Comparison of ENCODE assay signal across 17 mouse cellular contexts in the genomic region with DNA sequence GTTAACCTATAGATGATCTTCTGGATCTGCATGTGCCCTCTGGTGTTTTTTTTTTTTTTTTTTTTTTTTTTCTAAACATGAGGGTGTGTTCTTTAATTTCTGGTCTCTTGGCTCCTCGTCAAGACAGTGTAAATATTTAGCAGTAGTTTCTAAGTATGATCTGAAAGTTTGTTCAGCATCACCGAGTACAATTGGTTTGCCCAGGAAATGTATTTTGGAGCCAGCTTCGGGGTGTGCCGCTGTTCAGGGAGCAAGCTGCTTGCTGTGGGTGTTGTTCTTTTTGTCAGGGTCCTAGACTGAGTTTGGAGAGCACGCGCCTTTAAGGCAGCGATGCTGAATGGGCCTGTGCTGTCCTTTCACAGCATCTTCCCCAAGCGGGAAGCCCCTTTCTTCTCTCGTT. TPM values are rescaled to one million over a fixed set of nuclear protein-coding genes. Genes with fewer than 3 reads are reported as not detected.
DNase-seq lines count a peak whose midpoint lies in the region; ATAC-seq and TF ChIP-seq lines count a peak whose summit lies in the region.
"Had no signal": no experiment of that assay in that cellular context is flagged by ENCODE, and none has a peak within 500 bp of the region (broad histone marks: within the 10 kb centered on the region; RNA-seq: fewer than 3 reads in every experiment).

No protein-coding gene starts in this region.

- no peaks in the 10 kb centered on the region for H3K27me3 ChIP-seq in forebrain, embryonic 14.5 days (replicated peaks; ENCODE audit: control insufficient read depth, insufficient read depth, low read length)
- H3K27me3 ChIP-seq in forebrain, embryonic 16.5 days (replicated peaks; ENCODE audit: control insufficient read depth, insufficient read depth, low read length): no peaks in the 10 kb centered on the region
- H3K27me3 ChIP-seq in midbrain, embryonic 10.5 days (ENCODE audit: low read depth, poor library complexity, severe bottlenecking): no peaks in the 10 kb centered on the region
- H3K27me3 ChIP-seq in midbrain, postnatal 0 days (ENCODE audit: insufficient read depth, low read length): no peaks in the 10 kb centered on the region
- H3K27me3 ChIP-seq: CH12.LX; hindbrain, embryonic 15.5 days; neural tube, embryonic 15.5 days had no signal

- H3K36me3 ChIP-seq in forebrain, embryonic 14.5 days (ENCODE audit: control insufficient read depth, insufficient read depth, low read length): 0 out of 2 replicates have a peak, but pooled peaks cover 3% of the 10 kb centered on the region
- peaks cover 4% of the 10 kb centered on the region; the same call in 1 of the 2 replicates for H3K36me3 ChIP-seq in forebrain, embryonic 16.5 days (ENCODE audit: control insufficient read depth, insufficient read depth)
- peaks cover 55% of the 10 kb centered on the region for H3K36me3 ChIP-seq in midbrain, embryonic 10.5 days
- no peaks in the 10 kb centered on the region for H3K36me3 ChIP-seq in midbrain, postnatal 0 days (ENCODE audit: insufficient read depth, low read length)
- H3K36me3 ChIP-seq: hindbrain, embryonic 15.5 days; neural tube, embryonic 15.5 days had no signal

- no peak overlapping the region for H3K27ac ChIP-seq in forebrain, embryonic 14.5 days (ENCODE audit: low read depth, low read length)
- H3K27ac ChIP-seq in forebrain, embryonic 16.5 days (ENCODE audit: low read length): no peak overlapping the region
- H3K27ac ChIP-seq in midbrain, embryonic 10.5 days (replicated peaks): no peak overlapping the region
- H3K27ac ChIP-seq in midbrain, postnatal 0 days (ENCODE audit: low read depth, low read length): no peak overlapping the region
- H3K27ac ChIP-seq: hindbrain, embryonic 15.5 days; kidney, postnatal 0 days; macrophage; neural tube, embryonic 15.5 days had no signal

- 70% methylated on average over 9 of the region's 9 CpGs for WGBS in forebrain, embryonic 14.5 days
- 57% methylated on average over 9 of the region's 9 CpGs for WGBS in forebrain, embryonic 16.5 days
- 76% methylated on average over 9 of the region's 9 CpGs for WGBS in midbrain, embryonic 10.5 days
- WGBS in midbrain, postnatal 0 days: 72% methylated on average over 9 of the region's 9 CpGs
- WGBS in lung, adult 2 months: 22% methylated on average over 9 of the region's 9 CpGs

- peak; percentile 47; the same call in 1 of the 2 replicates for TF ChIP-seq POLR2A in lung, adult 2 months (IDR thresholded peaks at IDR 0.05; ENCODE audit: borderline replicate concordance, extremely low read depth, low read depth, low read length)

- no peak overlapping the region for H3K4me3 ChIP-seq in forebrain, embryonic 14.5 days (ENCODE audit: low read depth, low read length)
- no peak overlapping the region for H3K4me3 ChIP-seq in forebrain, embryonic 16.5 days (replicated peaks; ENCODE audit: low read length)
- 0 out of 2 replicates have a peak overlapping the region, but pooled peaks have one; percentile 1 for H3K4me3 ChIP-seq in midbrain, embryonic 10.5 days
- no peak overlapping the region for H3K4me3 ChIP-seq in midbrain, postnatal 0 days (ENCODE audit: low read depth, low read length)
- no peak overlapping the region for H3K4me3 ChIP-seq in lung, adult 2 months (replicated peaks; ENCODE audit: extremely low read depth, low read depth, low read length)
- H3K4me3 ChIP-seq: hindbrain, embryonic 15.5 days; neural tube, embryonic 15.5 days had no signal

- H3K4me1 ChIP-seq in forebrain, embryonic 14.5 days (ENCODE audit: control insufficient read depth, insufficient read depth, low read length): peaks cover 7% of the 10 kb centered on the region; the same call in 1 of the 2 replicates
- peaks cover 16% of the 10 kb centered on the region for H3K4me1 ChIP-seq in forebrain, embryonic 16.5 days (replicated peaks; ENCODE audit: control insufficient read depth, insufficient read depth, low read length)
- peaks cover 32% of the 10 kb centered on the region for H3K4me1 ChIP-seq in midbrain, embryonic 10.5 days
- H3K4me1 ChIP-seq in midbrain, postnatal 0 days (ENCODE audit: insufficient read depth, low read length): peaks cover 2% of the 10 kb centered on the region; the same call in 1 of the 2 replicates
- peaks cover 7% of the 10 kb centered on the region for H3K4me1 ChIP-seq in lung, adult 2 months (ENCODE audit: control insufficient read depth, insufficient read depth, low read length)

- peak overlapping the region; percentile 13; the same call in 1 of the 2 replicates for H3K4me2 ChIP-seq in forebrain, embryonic 14.5 days (ENCODE audit: low read length)
- no peak overlapping the region for H3K4me2 ChIP-seq in forebrain, embryonic 16.5 days (ENCODE audit: low read length)
- no peak overlapping the region for H3K4me2 ChIP-seq in midbrain, postnatal 0 days (ENCODE audit: low read depth, low read length, poor library complexity, severe bottlenecking)
- H3K4me2 ChIP-seq: hindbrain, embryonic 15.5 days; neural tube, embryonic 15.5 days had no signal

- TF ChIP-seq CTCF in midbrain, postnatal 0 days (IDR thresholded peaks at IDR 0.05): no peak
- no peak for TF ChIP-seq CTCF in lung, adult 2 months (IDR thresholded peaks at IDR 0.05; ENCODE audit: insufficient read depth, low read length)

- no peak overlapping the region for H3K9ac ChIP-seq in forebrain, embryonic 14.5 days (ENCODE audit: low read length)
- H3K9ac ChIP-seq in forebrain, embryonic 16.5 days (replicated peaks; ENCODE audit: low read depth, low read length): no peak overlapping the region
- H3K9ac ChIP-seq in midbrain, postnatal 0 days (replicated peaks; ENCODE audit: low read length, poor library complexity, severe bottlenecking): no peak overlapping the region
- H3K9ac ChIP-seq: hindbrain, embryonic 15.5 days; neural tube, embryonic 15.5 days had no signal

- DNase-seq in forebrain, embryonic 14.5 days (ENCODE audit: low spot score): no peak
- DNase-seq in midbrain, embryonic 10.5 days (ENCODE audit: low spot score): no peak
- no peak for DNase-seq in midbrain, postnatal 0 days (ENCODE audit: low spot score)
- peak; percentile 20 for DNase-seq in lung, adult 2 months
- peak; percentile 58 to 77 for DNase-seq in lung, postnatal 4 days
- no peak for DNase-seq in cerebellum, postnatal 4 days (ENCODE audit: low spot score in 2 of 2)
- DNase-seq in kidney, postnatal 4 days: no peak
- DNase-seq: adrenal gland, postnatal 10 days; cerebellum, adult 2 months; liver; thymus, postnatal 36 days had no signal

- H3K9me3 ChIP-seq in forebrain, embryonic 14.5 days (replicated peaks; ENCODE audit: control insufficient read depth, low read length): no peaks in the 10 kb centered on the region
- H3K9me3 ChIP-seq in forebrain, embryonic 16.5 days (ENCODE audit: control insufficient read depth, low read length): peaks cover 3% of the 10 kb centered on the region
- no peaks in the 10 kb centered on the region; the same call in 1 of the 2 replicates for H3K9me3 ChIP-seq in midbrain, embryonic 10.5 days (replicated peaks)
- H3K9me3 ChIP-seq in midbrain, postnatal 0 days (ENCODE audit: low read length): no peaks in the 10 kb centered on the region
- H3K9me3 ChIP-seq: hindbrain, embryonic 15.5 days; neural tube, embryonic 15.5 days had no signal

- ATAC-seq in forebrain, embryonic 14.5 days: no peak
- no peak for ATAC-seq in forebrain, embryonic 16.5 days
- ATAC-seq in midbrain, postnatal 0 days (ENCODE audit: low FRiP score): no peak

RNA-seq across cellular contexts. Expression of a gene that starts 3.6 kb away (rescaled TPM):
- polyA plus RNA-seq in forebrain, embryonic 14.5 days (2014; fragmentation: Nextera tagmentation; extraction: Ambion mirVana): 126 and 168 TPM in 2 replicates
- 205 and 213 TPM in 2 replicates for polyA plus RNA-seq in forebrain, embryonic 16.5 days (2015; fragmentation: Nextera tagmentation; extraction: Ambion mirVana)
- polyA plus RNA-seq in midbrain, embryonic 10.5 days (2016; fragmentation: Nextera tagmentation; extraction: Ambion mirVana): 90.3 and 136 TPM in 2 replicates
- 320 and 385 TPM in 2 replicates for total RNA-seq in midbrain, postnatal 0 days (2014; rRNA removed)
- polyA plus RNA-seq in midbrain, postnatal 0 days (2015; fragmentation: Nextera tagmentation; extraction: Ambion mirVana): 217 and 228 TPM in 2 replicates
- polyA plus RNA-seq in lung, adult 2 months (2012; rRNA removed): 12.6 and 20.8 TPM in 2 replicates
- polyA plus RNA-seq: macrophage had no signal

RNA-seq across cellular contexts. Expression of a gene that starts 48.8 kb away (rescaled TPM):
- 46.6 and 47.7 TPM in 2 replicates for polyA plus RNA-seq in forebrain, embryonic 14.5 days (2014; fragmentation: Nextera tagmentation; extraction: Ambion mirVana)
- polyA plus RNA-seq in forebrain, embryonic 16.5 days (2015; fragmentation: Nextera tagmentation; extraction: Ambion mirVana): 38.6 and 45.5 TPM in 2 replicates
- polyA plus RNA-seq in midbrain, embryonic 10.5 days (2016; fragmentation: Nextera tagmentation; extraction: Ambion mirVana): 69.1 and 71.2 TPM in 2 replicates
- total RNA-seq in midbrain, postnatal 0 days (2014; rRNA removed): 30.3 and 36.4 TPM in 2 replicates
- 26.0 and 27.0 TPM in 2 replicates for polyA plus RNA-seq in midbrain, postnatal 0 days (2015; fragmentation: Nextera tagmentation; extraction: Ambion mirVana)
- 3.6 and 6.9 TPM in 2 replicates for polyA plus RNA-seq in lung, adult 2 months (2012; rRNA removed)
- total RNA-seq: CH12.LX had no signal

Comparison
In these comparisons a context has a peak if more than half of its experiments do, and no peak if none do; other contexts are left out.
1. DNase-seq: peak in lung, adult 2 months (single experiment) and lung, postnatal 4 days (2 of 2); none in forebrain, embryonic 14.5 days (single experiment), midbrain, embryonic 10.5 days (single experiment), midbrain, postnatal 0 days (single experiment), cerebellum, postnatal 4 days (0 of 2) and kidney, postnatal 4 days (0 of 2).